Mouse (Mus musculus): ENCODE results near the gene Tmem131l.
A peak's percentile ranks its signal among the peaks of the same experiment; 100 is the strongest.
"Not testable (repeated sequence)": the region's sequence is repeated elsewhere in the genome, so short reads cannot be mapped to it uniquely, and the experiment has no call there.

Gene Tmem131l

DNA sequence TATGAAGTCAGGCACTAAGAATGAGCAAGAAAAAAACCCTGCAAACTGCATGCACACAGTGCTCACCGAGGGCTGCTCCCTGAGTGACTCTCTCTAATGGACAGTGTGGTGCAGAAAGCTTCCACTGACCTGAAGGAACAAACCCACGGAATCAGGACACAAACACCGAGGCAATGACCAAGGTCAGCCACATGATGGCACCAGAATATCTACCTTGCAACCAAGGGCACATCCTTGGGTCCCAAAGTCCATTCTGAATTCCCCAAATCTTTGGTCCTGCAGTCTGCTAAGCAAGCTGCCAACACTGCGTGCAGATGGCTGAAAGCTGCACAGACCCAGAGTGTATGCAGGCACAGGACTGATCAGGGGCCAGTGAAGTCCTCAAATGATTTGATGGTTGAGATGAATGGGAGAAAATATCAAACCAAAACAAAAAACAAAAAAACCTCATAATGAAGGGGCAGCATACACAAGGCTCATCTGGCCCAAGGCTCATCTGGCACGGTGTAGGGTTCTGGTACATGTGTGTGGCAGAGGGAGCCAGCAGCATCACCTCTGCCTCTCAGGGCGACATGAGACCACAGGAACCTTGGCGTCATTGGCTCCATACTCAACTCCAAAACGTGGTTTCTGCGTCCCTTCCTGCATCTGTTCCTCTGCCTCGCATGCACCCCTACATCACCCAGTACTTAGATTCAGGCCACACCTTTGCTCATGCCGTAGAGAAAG is 124.0 kb downstream of the Tmem131l start:
- DNase-seq (ENCODE audit: low read depth, low spot score): peak; percentile 30

DNA sequence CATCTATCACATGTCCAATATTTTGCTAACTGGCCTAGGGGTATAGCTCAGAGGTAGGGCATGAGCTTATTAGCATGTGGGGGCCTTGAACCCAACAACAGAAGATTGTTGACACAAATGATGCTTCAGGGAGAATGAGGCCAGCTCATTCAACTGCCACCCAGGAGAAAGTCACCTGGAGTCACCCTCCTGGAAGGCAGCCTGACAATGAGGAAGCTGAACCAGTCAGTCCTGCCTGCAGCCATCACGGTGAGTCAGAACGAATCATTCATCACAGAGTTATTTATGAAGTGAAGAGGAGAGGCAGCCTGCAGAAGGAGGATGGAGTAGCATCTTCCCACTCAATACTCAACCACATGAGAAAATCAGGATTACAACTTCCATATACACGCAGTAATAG is 124.9 kb downstream of the Tmem131l start:
- no peak for DNase-seq (ENCODE audit: low read depth, low spot score)

GRCm38 (mm10) chr3:83910707-83911106 is 129.3 kb downstream of the Tmem131l start:
- DNase-seq (ENCODE audit: low read depth, low spot score): no peak

- no peak for DNase-seq (ENCODE audit: low read depth, low spot score)
These were observed 133.8 kb downstream of the Tmem131l start for GRCm38 (mm10) chr3:83906185-83906584.

DNA sequence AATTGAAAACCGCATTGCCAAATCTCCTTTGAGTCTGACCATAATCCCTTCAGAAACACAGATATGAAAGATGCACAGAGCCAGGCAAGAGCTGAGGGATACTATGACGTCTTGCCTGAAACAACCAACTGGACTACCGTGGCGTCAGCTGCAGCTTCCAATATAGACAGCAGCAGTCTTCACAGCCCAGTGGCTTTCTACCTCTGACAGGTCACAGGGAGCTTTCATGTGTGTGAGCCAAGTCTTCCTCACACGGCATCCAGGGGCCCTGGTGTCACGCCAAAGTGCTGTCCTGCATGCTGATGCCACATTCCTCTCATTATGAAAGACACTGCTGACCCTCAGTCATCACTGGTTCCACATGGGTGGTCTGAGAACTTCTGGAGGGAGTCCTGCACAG is 134.8 kb downstream of the Tmem131l start:
- no peak for DNase-seq (ENCODE audit: low read depth, low spot score)

- no peak for DNase-seq (ENCODE audit: low read depth, low spot score)
These were observed 135.6 kb downstream of the Tmem131l start for GRCm38 (mm10) chr3:83904176-83904958.

DNA sequence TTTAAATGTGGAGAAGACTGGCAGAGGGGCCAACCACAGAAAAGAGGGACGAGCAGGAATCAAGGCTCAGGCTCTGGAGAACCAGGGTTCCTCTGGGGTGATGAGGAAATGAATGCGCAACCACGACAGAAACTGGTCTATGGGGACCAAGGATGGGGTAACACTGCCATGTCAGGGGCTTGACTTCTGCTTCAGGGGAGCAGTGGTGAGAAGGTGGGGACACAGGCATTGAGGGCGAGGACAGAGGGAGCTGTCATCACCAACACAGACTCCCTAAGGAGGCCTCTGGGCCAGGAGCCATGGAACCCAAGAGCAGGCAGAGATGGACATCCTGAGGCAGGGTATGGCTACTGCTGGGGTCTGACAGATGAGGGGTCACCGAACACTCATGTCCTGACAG is 137.0 kb downstream of the Tmem131l start:
- DNase-seq (ENCODE audit: low read depth, low spot score): no peak

DNA sequence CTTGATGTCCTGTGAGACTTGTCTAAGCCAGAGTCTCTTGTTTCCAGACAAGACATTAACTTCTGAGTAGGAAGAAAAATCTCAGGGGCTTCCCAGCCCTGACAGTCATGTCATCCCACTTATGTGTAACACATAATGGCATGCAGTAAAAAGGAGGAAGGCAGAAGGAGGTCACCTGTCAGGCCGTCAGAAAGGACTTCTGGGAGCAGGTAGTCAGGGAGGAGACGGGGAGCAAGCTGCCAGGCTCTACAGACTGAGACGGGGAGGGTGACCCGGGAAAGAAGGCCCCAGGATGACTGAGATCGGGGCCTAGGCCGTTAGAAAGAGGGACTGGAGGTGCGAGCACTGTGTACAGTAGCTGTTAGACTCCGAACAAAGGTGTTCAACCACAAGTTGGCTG is 137.5 kb downstream of the Tmem131l start:
- DNase-seq (ENCODE audit: low read depth, low spot score): no peak

- no peak for DNase-seq (ENCODE audit: low read depth, low spot score)
These were observed 139.1 kb downstream of the Tmem131l start for GRCm38 (mm10) chr3:83900756-83901373.

GRCm38 (mm10) chr3:83899556-83899955 is 140.4 kb downstream of the Tmem131l start:
- DNase-seq (ENCODE audit: low read depth, low spot score): peak; percentile 29

DNA sequence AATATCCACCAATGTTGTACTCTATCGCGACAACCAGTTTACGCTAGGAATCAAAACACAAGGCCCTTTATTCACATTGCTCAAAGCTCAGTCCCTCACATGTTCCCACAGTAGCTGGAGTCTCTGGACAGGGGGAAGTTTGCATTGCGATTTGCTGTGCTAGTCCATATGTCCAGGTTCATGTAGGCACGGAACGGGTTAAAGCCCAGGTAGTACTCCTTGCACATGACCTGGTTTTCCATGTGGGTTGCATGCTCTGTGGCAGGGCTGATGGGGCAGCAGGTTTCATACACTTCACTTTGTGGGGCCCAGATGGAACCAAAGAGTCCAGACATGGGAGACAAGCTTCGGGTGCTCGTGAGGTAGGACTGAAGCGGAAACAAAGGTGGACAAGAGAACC is 141.7 kb downstream of the Tmem131l start:
- no peak for DNase-seq (ENCODE audit: low read depth, low spot score)

GRCm38 (mm10) chr3:83895811-83896210 is 144.2 kb downstream of the Tmem131l start:
- DNase-seq (ENCODE audit: low read depth, low spot score): no peak

DNA sequence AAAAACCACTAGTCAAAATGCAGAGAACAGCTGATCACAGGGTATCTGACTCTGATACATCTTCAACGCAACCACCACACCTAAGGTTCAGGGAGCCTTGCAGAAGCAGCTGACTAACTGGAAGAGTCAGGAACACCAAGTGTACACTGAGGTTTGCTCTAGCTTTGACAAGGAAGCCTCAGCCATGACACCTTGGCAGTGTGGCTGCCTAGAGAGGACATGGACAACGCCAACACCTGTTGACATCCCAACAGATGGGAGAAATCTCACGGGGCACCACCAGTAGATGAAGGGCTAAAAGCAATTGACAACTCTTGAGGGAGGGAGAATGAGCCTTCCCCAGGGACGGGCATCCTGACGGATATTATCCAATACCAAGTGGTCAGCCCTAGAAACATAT is 144.9 kb downstream of the Tmem131l start:
- no peak for DNase-seq (ENCODE audit: low read depth, low spot score)

- DNase-seq (ENCODE audit: low read depth, low spot score): no peak
These were observed 154.8 kb downstream of the Tmem131l start for GRCm38 (mm10) chr3:83885163-83885562.

DNA sequence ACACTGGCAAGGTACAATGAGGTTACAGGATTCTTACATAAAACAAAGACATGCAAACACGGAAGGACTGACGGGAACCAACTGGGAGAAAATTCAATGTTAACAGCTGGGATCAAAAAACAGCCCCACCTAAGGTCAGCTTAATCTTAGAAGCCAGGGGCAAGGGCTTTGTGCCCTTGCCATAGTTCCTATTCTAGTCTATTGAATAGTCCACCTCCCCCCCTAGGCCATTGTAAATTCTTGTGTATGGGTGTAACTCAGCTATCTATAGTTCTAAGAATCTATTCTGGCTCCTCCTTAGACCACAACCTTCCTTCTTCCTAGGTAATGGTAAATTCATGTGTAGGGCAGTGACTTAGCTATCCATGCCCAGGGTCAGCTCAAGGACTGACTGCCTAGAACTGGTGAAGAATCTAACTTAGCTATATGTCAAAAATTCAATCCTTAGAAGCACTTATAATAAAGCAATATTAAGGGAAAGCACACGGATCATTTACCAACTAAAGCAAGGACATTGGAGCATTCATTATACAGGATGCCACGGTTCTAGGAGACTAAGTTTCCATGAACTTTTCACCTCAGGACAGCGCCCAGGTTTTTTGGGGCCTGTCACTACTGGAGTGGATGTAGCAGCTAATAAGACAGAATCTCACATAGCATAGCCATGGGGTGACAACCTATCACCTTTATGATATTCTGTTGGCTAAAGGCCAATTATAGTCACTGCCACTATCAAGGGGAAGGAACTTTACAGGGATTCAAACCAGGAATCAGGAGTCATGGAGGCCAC is 160.5 kb downstream of the Tmem131l start:
- DNase-seq (ENCODE audit: low read depth, low spot score): not testable (repeated sequence)

DNA sequence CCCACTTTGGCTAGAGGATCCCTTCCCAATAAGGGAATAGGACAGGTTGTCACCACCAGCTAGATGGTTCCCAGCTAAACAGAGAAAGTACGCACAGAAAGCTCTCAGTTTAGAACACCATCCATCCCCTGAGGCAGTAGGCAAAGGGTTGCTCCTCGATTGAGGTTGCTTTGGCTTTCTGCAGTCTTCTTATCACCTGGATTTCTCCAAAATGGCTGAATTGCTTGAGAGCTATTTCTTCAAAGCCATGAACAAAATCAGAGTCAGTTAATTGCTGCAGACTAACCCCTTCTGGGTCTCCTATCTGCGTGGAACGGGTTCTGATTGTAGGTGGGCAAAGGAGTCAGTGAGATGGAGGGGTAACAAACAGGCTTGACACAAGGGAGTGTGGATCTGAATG is 161.2 kb downstream of the Tmem131l start:
- no peak for DNase-seq (ENCODE audit: low read depth, low spot score)

DNA sequence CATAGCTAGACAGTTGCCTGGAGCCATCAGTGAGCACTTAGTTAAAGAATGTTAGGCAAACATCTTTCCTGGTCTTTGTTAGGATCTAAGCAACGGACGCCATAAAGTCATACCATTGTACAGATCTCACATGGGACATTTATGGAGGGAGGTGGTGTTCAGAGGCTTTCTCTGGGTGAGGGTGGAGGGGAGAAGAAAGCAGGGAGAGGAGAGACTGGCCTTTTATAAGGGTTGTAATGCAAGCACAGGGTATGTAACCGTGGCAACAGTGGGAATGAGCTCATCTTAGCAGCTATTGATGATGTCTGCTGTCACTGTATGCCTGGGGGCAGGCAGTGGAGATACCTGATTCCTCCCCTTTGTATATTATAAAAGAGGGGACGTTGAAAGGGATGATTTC is 163.7 kb downstream of the Tmem131l start:
- no peak for DNase-seq (ENCODE audit: low read depth, low spot score)

DNA sequence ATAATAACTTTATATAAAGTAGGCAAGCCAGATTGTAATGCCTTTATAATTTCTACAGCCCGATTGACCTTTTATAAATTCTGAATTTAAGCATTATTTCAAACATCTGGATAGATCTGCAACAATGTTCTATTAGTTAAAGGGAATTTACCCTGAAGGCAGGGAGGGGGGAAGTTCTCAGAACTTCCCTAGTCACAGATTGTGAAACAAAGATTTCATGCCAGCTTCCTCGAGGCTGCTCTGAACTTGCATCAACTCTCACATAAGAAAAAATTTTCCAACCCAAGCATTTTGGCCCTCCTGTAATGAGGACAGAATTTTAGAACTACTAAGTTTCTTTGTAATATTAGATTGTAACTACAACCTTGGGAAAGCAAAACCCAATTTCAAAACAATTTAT is 164.9 kb downstream of the Tmem131l start:
- DNase-seq (ENCODE audit: low read depth, low spot score): not testable (repeated sequence)

- not testable (repeated sequence) for DNase-seq (ENCODE audit: low read depth, low spot score)
These were observed 167.1 kb downstream of the Tmem131l start for GRCm38 (mm10) chr3:83872853-83873252.

DNA sequence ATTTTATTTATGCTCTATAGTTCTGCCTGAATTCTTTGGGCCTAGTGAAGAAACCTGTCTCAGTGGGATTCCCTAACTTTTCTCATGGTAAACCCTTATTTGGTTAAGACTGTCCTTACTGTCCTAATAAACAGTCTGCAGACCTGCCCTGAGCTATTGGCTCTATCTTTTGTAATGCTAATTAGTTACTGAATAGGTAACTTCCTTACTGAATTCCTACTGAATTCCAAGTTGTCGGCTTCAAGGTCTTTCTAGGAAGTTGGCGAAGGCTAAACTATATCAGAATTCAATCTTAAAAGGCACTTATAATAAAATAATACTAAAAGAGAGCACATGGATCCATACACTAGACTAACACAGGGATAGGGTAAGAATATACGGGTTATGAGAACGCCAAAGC is 168.0 kb downstream of the Tmem131l start:
- not testable (repeated sequence) for DNase-seq (ENCODE audit: low read depth, low spot score)

DNA sequence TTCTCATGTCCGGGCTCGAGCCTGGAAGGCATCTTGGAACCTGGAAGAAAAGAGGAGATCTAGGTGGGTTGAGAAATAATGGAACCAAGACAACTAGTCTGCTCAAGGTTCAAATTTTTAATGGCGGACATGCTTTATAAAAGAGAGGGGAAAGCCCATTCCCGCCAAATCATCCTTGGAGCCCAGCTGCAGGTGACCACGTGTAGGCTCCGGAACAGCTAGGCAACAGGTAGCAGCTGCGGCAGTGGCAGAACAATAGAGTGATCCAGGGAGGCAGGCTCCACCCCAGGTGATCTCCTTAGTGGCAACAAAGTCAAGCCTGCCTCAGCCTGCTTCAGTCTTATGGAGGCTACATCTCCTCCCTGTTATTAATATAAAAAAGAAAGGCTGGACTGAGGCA is 168.4 kb downstream of the Tmem131l start:
- not testable (repeated sequence) for DNase-seq (ENCODE audit: low read depth, low spot score)

DNA sequence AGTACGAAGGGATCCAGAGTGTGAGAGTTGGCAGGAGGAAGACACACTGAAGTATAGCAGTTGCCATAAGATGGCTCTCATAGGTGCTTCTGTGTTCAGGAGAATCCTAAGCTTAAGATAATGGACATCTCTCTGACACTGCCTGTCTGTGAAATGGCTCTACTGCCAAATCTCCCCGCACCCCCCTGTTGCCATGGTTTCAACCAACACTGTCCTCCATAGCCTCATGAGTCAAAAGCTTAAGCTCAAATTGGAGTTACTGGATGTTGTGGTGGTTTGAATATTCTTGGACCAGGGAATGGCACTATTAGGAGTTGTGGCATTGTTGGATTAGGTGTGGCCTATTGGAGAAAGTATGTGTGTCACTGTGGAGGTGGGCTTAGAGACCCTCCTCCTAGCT is 170.2 kb downstream of the Tmem131l start:
- DNase-seq (ENCODE audit: low read depth, low spot score): no peak

All from retina, adult 2 months (tissue).